Mouse (Mus musculus) urinary bladder, postnatal 14 days (tissue): ENCODE measurements around the gene Cpa2.

Source experiments
- DNase-seq: peaks from one replicate; pipeline ENCODE4 v3.0.0; 2021; ENCODE audit warnings: low spot score

The Cpa2 gene

GRCm38 (mm10) chr6:30579961-30580840 lies 38.8 kb downstream of the Cpa2 start:
- DNase-seq = no peak

- no peak for DNase-seq
These were observed 39.4 kb downstream of the Cpa2 start for GRCm38 (mm10) chr6:30580841-30581176.

GRCm38 (mm10) chr6:30586886-30587442 lies 45.6 kb downstream of the Cpa2 start:
- DNase-seq = no peak

GRCm38 (mm10) chr6:30589819-30590218 lies 48.4 kb downstream of the Cpa2 start:
- DNase-seq = no peak

GRCm38 (mm10) chr6:30591851-30592404 lies 50.5 kb downstream of the Cpa2 start:
- DNase-seq = no peak

- no peak for DNase-seq
These were observed 51.1 kb downstream of the Cpa2 start for GRCm38 (mm10) chr6:30592417-30592974.

GRCm38 (mm10) chr6:30594364-30594763 lies 53.0 kb downstream of the Cpa2 start:
- DNase-seq = no peak

GRCm38 (mm10) chr6:30596230-30596898 lies 55.0 kb downstream of the Cpa2 start:
- DNase-seq = no peak

GRCm38 (mm10) chr6:30600033-30600432 lies 58.7 kb downstream of the Cpa2 start:
- no peak for DNase-seq

- DNase-seq = no peak
These were observed 59.6 kb downstream of the Cpa2 start for GRCm38 (mm10) chr6:30600995-30601394.

- no peak for DNase-seq
These were observed 63.0 kb downstream of the Cpa2 start for GRCm38 (mm10) chr6:30604342-30604867.

GRCm38 (mm10) chr6:30605111-30605510 lies 63.7 kb downstream of the Cpa2 start:
- DNase-seq = no peak

- no peak for DNase-seq
These were observed 64.3 kb downstream of the Cpa2 start for GRCm38 (mm10) chr6:30605672-30606071.

- no peak for DNase-seq
These were observed 69.3 kb downstream of the Cpa2 start, which contains the start of gene Cpa5 for GRCm38 (mm10) chr6:30610710-30611109. TSS of gene Cpa5 (plus strand) at chr6:30611010.

- no peak for DNase-seq
These were observed 69.8 kb downstream of the Cpa2 start for GRCm38 (mm10) chr6:30611212-30611611.
